Mouse (Mus musculus): ENCODE results near the gene Paf1. TPM values are rescaled to one million over a fixed set of nuclear protein-coding genes. Genes with fewer than 3 reads are reported as not detected.
"Not testable (repeated sequence)": the region's sequence is repeated elsewhere in the genome, so short reads cannot be mapped to it uniquely, and the experiment has no call there.

The Paf1 gene
- polyA plus RNA-seq, 1 experiment from 2014 or later, result 89.0 TPM

DNA sequence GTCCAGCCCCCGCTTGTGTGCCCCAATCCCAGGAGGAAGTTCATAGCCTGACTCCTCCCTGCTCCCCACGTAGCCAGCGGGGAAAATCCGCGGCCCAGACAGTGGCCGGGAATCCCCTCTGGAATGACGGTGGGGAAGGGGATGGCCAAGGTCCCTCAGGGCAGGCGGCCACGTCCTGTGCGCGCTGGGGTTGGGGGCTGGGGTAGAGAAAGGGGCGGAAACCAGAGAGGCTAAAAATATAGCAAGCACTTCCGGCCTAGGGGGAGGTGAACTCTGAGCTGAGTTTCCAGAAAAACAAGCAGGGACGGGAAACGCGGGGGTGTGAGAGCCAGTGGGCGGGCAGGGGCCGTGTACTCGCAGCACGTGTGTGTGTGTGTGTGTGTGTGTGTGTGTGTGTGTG lies 10.8 kb upstream of the Paf1 start:
- H3K9me3 ChIP-seq, result no peaks in the 10 kb centered on the region
- H3K36me3 ChIP-seq (replicated peaks), result peaks cover 29% of the 10 kb centered on the region

DNA sequence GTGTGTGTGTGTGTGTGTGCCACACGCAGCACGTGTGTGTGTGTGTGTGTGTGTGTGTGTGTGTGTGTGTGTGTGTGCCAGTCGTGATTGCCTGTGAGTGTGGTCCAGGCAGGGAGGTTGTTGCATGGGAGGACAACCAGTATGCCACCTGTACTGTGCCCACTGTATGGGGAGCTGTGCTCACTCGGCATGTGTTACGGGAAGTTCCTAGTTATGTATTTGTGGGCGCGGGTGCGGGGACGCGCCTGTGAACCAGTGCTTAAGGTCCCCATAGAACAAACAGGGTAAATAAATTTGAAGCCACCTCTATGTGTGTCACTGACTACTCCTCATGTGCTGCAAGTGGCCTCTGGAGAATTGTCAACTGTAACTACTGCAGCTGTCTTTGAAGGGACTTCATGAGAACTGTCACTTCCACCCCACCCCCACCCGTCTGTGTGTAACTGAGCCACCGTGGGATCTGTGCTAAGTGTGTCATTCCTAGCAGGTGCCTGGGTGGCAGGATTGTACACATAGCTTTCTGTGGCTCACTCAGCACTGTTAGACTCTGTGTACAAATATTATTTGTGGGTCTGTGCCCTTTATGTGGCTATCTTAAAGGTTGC lies 10.3 kb upstream of the Paf1 start:
- WGBS, result 53% methylated on average over 10 of the region's 12 CpGs
- Histone ChIP-seq H3K27ac (replicated peaks) (peak overlapping the region; percentile 95), H3K9me3 (no peaks in the 10 kb centered on the region), H3K27me3 (replicated peaks; ENCODE audit: low read depth, poor library complexity, severe bottlenecking) (peaks cover 9% of the 10 kb centered on the region), H3K36me3 (replicated peaks) (peaks cover 30% of the 10 kb centered on the region), H3K4me3 (peak overlapping the region; percentile 54), H3K4me1 (peaks cover 67% of the 10 kb centered on the region)
- DNase-seq (ENCODE audit: low spot score), result peak; percentile 24

More for the DNA sequence above, 10.8 kb upstream of the Paf1 start:
- peak overlapping the region; percentile 95 for H3K27ac ChIP-seq (replicated peaks)
- WGBS, result 4% methylated on average over 20 of the region's 20 CpGs
- peaks cover 10% of the 10 kb centered on the region for H3K27me3 ChIP-seq (replicated peaks; ENCODE audit: low read depth, poor library complexity, severe bottlenecking)
- peak; percentile 89 for DNase-seq (ENCODE audit: low spot score)
- peak overlapping the region; percentile 54 for H3K4me3 ChIP-seq
- H3K4me1 ChIP-seq, result peaks cover 72% of the 10 kb centered on the region

DNA sequence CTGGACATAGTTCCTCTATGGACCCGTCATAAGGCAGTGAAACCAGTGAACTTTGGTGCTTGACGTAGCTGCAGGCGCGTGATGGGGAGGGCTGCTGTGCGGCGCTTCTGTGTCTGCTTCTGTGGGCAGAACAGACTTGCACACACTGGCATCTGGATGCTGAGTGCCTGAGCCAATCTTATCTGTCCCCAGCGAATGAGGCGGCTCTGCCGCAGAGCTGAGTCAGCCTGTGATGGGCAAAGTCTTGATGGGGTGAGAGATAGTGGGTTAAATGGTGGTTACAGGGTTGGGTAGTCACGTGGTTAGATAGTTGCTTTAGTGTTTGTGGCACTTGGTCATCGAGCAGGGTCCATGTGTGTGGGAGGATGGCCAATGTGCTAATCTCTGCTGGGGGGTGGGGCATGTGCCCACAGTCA lies 9.8 kb upstream of the Paf1 start:
- WGBS, result 69% methylated on average over 11 of the region's 11 CpGs
- H3K4me3 ChIP-seq, result no peak overlapping the region

DNA sequence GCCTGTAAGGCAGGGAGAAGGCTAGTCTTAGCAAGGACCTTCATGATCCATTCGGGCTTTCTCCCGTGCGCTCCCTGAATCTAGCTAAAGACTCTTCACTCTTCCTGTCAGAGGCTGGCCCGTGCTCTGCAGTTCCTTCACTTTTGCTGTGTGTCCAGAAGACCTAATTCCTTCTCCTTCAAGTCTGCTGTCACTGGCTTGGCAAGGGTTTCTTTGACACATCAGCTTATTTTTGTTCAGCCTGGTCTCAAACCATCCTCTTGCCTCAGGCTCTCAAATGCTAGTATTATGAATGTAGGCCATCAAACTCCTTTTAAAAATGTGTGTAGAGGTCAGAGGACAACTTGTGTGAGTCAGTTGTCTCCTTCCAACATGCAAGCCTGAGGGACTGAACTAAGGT lies 9.1 kb upstream of the Paf1 start:
- peak overlapping the region; percentile 95; the same call in 1 of the 2 replicates for H3K27ac ChIP-seq (replicated peaks)

More for the DNA sequence above, 9.8 kb upstream of the Paf1 start:
- Histone ChIP-seq H3K9me3 (no peaks in the 10 kb centered on the region), H3K4me1 (peaks cover 61% of the 10 kb centered on the region), H3K36me3 (replicated peaks) (peaks cover 30% of the 10 kb centered on the region), H3K27me3 (replicated peaks; ENCODE audit: low read depth, poor library complexity, severe bottlenecking) (peaks cover 3% of the 10 kb centered on the region; the same call in 1 of the 2 replicates), H3K27ac (replicated peaks) (peak overlapping the region; percentile 95)
- no peak for DNase-seq (ENCODE audit: low spot score)

DNA sequence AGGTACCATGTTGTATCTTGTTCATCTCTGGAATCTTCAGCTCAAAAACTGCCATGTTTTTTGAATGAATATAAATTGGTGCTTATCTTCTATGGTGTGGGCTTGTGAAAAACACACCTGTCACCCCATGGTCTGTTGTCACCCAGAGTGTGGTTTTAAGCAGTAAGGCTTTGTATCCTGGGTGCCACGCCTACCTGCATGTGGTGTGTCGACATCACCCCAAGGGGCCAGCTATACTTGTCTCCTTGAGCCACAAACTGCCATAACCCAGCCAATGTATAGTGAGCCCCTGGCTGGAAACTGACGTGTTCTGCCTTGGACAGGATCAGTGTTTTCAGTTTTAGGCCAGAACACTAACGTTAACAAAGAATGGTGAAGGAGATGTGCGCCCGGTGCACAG lies 8.6 kb upstream of the Paf1 start:
- no peaks in the 10 kb centered on the region for H3K27me3 ChIP-seq (replicated peaks; ENCODE audit: low read depth, poor library complexity, severe bottlenecking)
- peaks cover 39% of the 10 kb centered on the region for H3K36me3 ChIP-seq (replicated peaks)
- 87% methylated on average over 6 of the region's 6 CpGs for WGBS
- no peak overlapping the region for H3K4me3 ChIP-seq
- no peak overlapping the region for H3K27ac ChIP-seq (replicated peaks)
- no peak for DNase-seq (ENCODE audit: low spot score)
- H3K9me3 ChIP-seq, result no peaks in the 10 kb centered on the region
- peaks cover 49% of the 10 kb centered on the region for H3K4me1 ChIP-seq

More for the DNA sequence above, 9.1 kb upstream of the Paf1 start:
- Histone ChIP-seq H3K27me3 (replicated peaks; ENCODE audit: low read depth, poor library complexity, severe bottlenecking) (no peaks in the 10 kb centered on the region), H3K4me3 (no peak overlapping the region), H3K36me3 (replicated peaks) (peaks cover 33% of the 10 kb centered on the region), H3K9me3 (no peaks in the 10 kb centered on the region), H3K4me1 (peaks cover 55% of the 10 kb centered on the region)
- no peak for DNase-seq (ENCODE audit: low spot score)
- WGBS, result 85% methylated on average over 4 of the region's 4 CpGs

DNA sequence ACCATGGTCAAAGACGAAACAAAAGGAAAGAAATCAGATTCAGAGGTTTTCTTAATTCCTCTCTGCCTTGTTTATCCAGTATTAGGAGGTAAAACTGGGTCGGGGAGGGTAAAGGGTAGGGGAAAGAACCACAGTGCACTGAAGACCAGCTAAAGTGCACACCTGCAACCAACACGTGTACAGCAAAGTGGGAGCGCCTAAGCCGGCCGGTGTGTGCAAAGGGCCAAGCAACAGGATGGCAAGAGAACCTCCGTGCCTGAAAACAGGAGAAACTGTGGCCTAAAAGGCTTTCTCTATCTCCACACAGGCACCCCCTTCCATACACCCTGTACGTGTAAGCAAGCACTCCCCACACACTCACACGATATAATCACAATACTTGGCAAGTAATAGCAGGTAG lies 7.6 kb upstream of the Paf1 start:
- peaks cover 39% of the 10 kb centered on the region for H3K4me1 ChIP-seq
- H3K9me3 ChIP-seq, result no peaks in the 10 kb centered on the region
- DNase-seq (ENCODE audit: low spot score), result no peak
- H3K27me3 ChIP-seq (replicated peaks; ENCODE audit: low read depth, poor library complexity, severe bottlenecking), result no peaks in the 10 kb centered on the region
- no peak overlapping the region for H3K4me3 ChIP-seq
- peaks cover 49% of the 10 kb centered on the region for H3K36me3 ChIP-seq (replicated peaks)
- WGBS, result 90% methylated on average over 9 of the region's 9 CpGs
- no peak overlapping the region for H3K27ac ChIP-seq (replicated peaks)

DNA sequence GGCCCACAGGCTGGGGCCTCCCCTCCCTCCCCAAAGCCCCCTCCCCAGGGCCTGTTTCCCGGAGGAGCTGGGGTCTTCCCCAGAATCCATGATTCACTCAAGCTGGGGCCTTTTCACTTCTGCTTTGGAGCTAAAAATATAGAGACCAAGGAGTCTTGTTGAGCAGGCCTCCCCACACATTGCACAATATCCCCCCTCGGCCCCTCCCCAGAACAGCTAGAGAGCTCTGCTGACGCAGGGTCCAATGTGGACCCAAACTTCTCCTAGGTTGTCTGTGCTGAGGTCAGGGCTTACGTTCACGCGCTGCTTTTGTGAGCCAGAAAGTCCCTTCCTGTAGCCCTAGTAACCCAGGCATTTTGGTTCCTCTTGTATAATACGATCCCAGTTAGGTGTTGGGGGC lies 6.7 kb upstream of the Paf1 start:
- H3K27ac ChIP-seq (replicated peaks), result 0 out of 2 replicates have a peak overlapping the region, but pooled peaks have one; percentile 46
- peaks cover 57% of the 10 kb centered on the region for H3K36me3 ChIP-seq (replicated peaks)

DNA sequence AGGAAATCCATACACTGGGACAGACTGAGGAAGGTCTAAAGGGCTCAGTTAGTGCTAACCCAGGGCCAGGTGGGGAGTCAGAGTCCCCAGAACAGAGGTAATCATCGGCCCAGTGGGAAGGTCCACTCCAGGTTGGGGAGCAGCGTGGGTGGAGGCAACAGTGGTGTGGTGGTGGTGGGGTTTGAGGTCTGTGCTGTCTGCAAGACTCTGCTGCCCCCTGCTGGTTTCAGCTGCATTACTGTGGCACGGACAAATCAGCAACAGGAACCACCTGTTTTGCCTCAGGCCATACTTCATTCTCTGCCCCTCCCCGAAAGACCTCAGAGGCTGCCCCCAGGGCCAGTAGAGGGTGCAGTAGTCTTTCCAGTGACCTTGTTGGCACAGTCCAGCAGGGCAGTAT lies 6.3 kb upstream of the Paf1 start:
- DNase-seq (ENCODE audit: low spot score), result peak; percentile 90
- Histone ChIP-seq H3K27me3 (replicated peaks; ENCODE audit: low read depth, poor library complexity, severe bottlenecking) (no peaks in the 10 kb centered on the region), H3K4me3 (no peak overlapping the region), H3K36me3 (replicated peaks) (peaks cover 58% of the 10 kb centered on the region), H3K4me1 (peaks cover 32% of the 10 kb centered on the region), H3K9me3 (no peaks in the 10 kb centered on the region), H3K27ac (replicated peaks) (no peak overlapping the region)
- 25% methylated on average over 4 of the region's 4 CpGs for WGBS

More for the DNA sequence above, 6.7 kb upstream of the Paf1 start:
- WGBS, result 85% methylated on average over 7 of the region's 7 CpGs
- no peak for DNase-seq (ENCODE audit: low spot score)
- Histone ChIP-seq H3K27me3 (replicated peaks; ENCODE audit: low read depth, poor library complexity, severe bottlenecking) (no peaks in the 10 kb centered on the region), H3K4me3 (no peak overlapping the region), H3K4me1 (peaks cover 32% of the 10 kb centered on the region), H3K9me3 (no peaks in the 10 kb centered on the region)

DNA sequence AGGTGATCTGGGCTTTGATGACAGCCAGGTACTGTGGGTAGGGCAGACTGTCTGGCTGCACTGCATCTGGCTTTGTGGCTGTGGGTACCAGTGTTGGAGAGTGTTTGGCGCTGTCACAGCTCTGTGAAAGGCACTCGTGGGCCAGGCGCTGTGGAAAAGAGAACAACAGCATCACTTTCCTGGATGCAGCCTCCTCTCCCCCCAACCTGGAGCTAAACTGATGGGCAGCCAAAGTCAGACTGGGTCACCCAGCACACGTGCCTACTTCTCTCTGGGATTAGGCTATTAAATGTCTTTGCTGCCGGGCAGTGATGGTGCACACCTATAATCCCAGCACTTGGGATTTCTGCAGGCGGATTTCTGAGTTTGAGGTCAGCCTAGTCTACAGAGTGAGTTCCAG lies 5.9 kb upstream of the Paf1 start:
- WGBS, result 82% methylated on average over 6 of the region's 6 CpGs
- H3K27me3 ChIP-seq (replicated peaks; ENCODE audit: low read depth, poor library complexity, severe bottlenecking); H3K9me3 ChIP-seq; H3K4me3 ChIP-seq; H3K27ac ChIP-seq (replicated peaks); DNase-seq (ENCODE audit: low spot score): not testable (repeated sequence)
- Histone ChIP-seq H3K36me3 (replicated peaks) (peaks cover 58% of the 10 kb centered on the region), H3K4me1 (peaks cover 32% of the 10 kb centered on the region)

DNA sequence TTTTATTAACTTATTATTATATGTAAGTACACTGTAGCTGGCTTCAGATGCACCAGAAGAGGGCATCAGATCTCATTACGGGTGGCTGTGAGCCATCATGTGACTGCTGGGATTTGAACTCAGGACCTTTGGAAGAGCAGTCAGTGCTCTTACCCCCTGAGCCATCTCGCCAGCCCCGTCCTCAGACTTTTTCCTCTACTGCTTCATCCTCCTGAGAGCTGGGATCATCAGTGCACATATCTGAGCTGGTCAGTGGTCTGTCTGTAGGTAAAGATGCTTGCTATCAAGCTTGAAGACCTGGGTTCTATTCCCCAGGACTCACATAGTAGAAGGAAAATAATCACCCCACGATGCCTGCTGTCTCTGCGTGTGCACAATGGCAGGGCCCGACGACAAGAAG lies 5.4 kb upstream of the Paf1 start:
- WGBS, result 88% methylated on average over 7 of the region's 7 CpGs
- not testable (repeated sequence) for H3K27ac ChIP-seq (replicated peaks); H3K4me3 ChIP-seq; H3K9me3 ChIP-seq; DNase-seq (ENCODE audit: low spot score); H3K27me3 ChIP-seq (replicated peaks; ENCODE audit: low read depth, poor library complexity, severe bottlenecking)
- Histone ChIP-seq H3K4me1 (peaks cover 27% of the 10 kb centered on the region), H3K36me3 (replicated peaks) (peaks cover 58% of the 10 kb centered on the region)

DNA sequence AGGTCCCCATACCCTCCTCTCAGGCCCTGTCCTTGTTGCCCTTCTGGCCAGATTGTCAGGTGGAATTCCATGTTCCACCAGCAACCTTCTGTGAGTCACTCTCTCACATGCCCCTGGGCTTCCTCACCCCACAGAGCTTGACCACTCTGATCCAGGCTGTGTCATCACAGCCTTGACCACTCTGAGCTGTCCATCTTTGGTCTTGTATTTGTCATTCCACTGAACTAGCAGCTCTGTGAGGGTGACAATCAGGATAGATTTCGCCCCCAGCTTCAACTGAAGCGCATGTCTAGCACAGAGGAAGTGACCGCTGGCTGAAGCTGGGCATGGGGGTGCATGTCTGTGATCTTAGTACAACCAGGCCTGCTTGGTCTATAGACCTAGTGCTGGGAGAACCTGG lies 2.4 kb upstream of the Paf1 start:
- H3K9me3 ChIP-seq, result no peaks in the 10 kb centered on the region
- no peaks in the 10 kb centered on the region for H3K27me3 ChIP-seq (replicated peaks; ENCODE audit: low read depth, poor library complexity, severe bottlenecking)
- peaks cover 63% of the 10 kb centered on the region for H3K36me3 ChIP-seq (replicated peaks)
- H3K27ac ChIP-seq (replicated peaks), result no peak overlapping the region
- no peak overlapping the region; the same call in 1 of the 2 replicates for H3K4me3 ChIP-seq
- no peak for DNase-seq (ENCODE audit: low spot score)
- WGBS, result 95% methylated on average over 3 of the region's 3 CpGs
- H3K4me1 ChIP-seq, result peaks cover 24% of the 10 kb centered on the region

DNA sequence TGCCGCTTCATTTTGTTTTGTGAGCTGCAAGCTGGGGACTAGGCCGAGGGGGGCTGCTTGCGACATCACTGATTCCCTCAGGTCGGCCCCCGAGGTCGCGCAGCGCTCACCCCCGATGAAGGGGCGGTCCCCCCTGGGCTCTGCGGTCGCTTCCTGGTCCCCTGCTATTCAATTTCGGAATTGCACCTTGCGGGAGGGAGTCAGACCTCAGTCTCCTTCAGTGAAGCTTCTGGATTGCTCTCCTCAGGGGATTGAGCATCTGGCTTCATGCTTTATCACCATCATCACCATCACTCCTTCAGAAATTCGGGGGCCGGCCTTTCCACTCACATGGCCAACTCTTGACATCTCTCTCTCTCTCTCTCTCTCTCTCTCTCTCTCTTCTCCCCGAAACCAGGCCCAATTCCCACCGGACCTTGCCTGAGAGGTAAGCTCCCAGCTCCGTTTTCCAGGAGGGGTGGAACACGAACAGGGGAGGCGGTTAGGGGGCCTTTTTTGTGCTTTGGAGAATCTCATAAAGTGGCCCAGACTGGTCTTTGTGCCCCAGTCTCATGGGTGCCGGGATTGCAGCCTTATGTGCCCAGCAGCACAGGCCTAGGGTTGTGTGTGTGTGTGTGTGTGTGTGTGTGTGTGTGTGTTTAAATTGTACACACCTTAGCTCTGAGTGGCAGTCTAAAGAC lies 661 bp downstream of the Paf1 start:
- Histone ChIP-seq H3K4me3 (peak overlapping the region; percentile 98), H3K4me1 (peaks cover 18% of the 10 kb centered on the region), H3K27ac (replicated peaks) (peak overlapping the region; percentile 87), H3K36me3 (replicated peaks) (peaks cover 67% of the 10 kb centered on the region), H3K27me3 (replicated peaks; ENCODE audit: low read depth, poor library complexity, severe bottlenecking) (no peaks in the 10 kb centered on the region), H3K9me3 (no peaks in the 10 kb centered on the region)
- DNase-seq (ENCODE audit: low spot score), result no peak
- WGBS, result 6% methylated on average over 22 of the region's 22 CpGs

DNA sequence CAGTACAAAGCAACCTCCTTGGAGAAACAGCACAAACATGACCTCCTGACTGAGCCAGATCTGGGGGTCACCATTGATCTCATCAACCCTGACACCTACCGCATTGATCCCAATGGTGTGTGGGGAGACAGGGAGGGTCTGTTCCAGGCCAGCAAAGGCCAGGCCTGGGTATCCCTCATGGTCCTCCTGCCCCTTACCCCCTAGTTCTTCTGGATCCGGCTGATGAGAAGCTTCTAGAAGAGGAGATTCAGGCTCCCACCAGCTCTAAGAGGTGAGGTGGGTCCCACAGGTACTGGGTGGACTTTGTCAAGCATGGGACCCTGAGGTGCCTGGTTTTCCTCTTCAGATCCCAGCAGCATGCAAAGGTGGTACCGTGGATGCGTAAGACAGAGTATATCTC lies 2.7 kb downstream of the Paf1 start:
- Histone ChIP-seq H3K27ac (replicated peaks) (no peak overlapping the region), H3K27me3 (replicated peaks; ENCODE audit: low read depth, poor library complexity, severe bottlenecking) (no peaks in the 10 kb centered on the region), H3K9me3 (no peaks in the 10 kb centered on the region), H3K4me3 (no peak overlapping the region), H3K36me3 (replicated peaks) (peaks cover 67% of the 10 kb centered on the region), H3K4me1 (peaks cover 18% of the 10 kb centered on the region)
- no peak for DNase-seq (ENCODE audit: low spot score)
- 96% methylated on average over 4 of the region's 4 CpGs for WGBS
